Mouse (Mus musculus) stomach, embryonic 15.5 days (tissue): ENCODE data around the gene Taf13. TPM values are rescaled to one million over a fixed set of nuclear protein-coding genes. Genes with fewer than 3 reads are reported as not detected.
A peak's percentile ranks its signal among the peaks of the same experiment; 100 is the strongest.

Experiments
- ATAC-seq: fragments of 200-750 bp; cut with Nextera tagmentation; 2 replicates; pipeline ENCODE4 v1.8.0; 2017; ENCODE audit warnings: low read depth, moderate number of reproducible peaks, moderate TSS enrichment; ENCODE audit not compliant: insufficient read depth, low FRiP score
- H3K27ac ChIP-seq: fragments of 300-500 bp; sonication (generic); 2 replicates; pipeline ENCODE4 v1.5.1; 2015; ENCODE audit warnings: mild to moderate bottlenecking, inconsistent platforms
- H3K27me3 ChIP-seq: fragments of 300-500 bp; sonication (generic); replicated peaks from 2 replicates; pipeline ENCODE4 v1.6.1; 2015; ENCODE audit warnings: inconsistent platforms
- H3K36me3 ChIP-seq: fragments of 300-500 bp; sonication (generic); 2 replicates; pipeline ENCODE4 v1.6.1; 2015; ENCODE audit warnings: inconsistent platforms
- H3K4me1 ChIP-seq: fragments of 300-500 bp; sonication (generic); 2 replicates; pipeline ENCODE4 v1.6.1; 2015; ENCODE audit warnings: inconsistent platforms
- H3K4me2 ChIP-seq: fragments of 300-500 bp; sonication (generic); 2 replicates; pipeline ENCODE4 v1.6.1; 2015; ENCODE audit warnings: mild to moderate bottlenecking, inconsistent platforms
- H3K4me3 ChIP-seq: fragments of 300-500 bp; sonication (generic); replicated peaks from 2 replicates; pipeline ENCODE4 v1.5.1; 2015; ENCODE audit warnings: inconsistent platforms
- H3K9ac ChIP-seq: fragments of 300-500 bp; sonication (generic); 2 replicates; pipeline ENCODE4 v1.6.1; 2015; ENCODE audit warnings: inconsistent platforms
- H3K9me3 ChIP-seq: fragments of 300-500 bp; sonication (generic); 2 replicates; pipeline ENCODE4 v1.6.1; 2016; ENCODE audit warnings: inconsistent platforms
- WGBS: fragments of 180-500 bp; shearing (Covaris S2); methylation state at CpG from one replicate; pipeline ENCODE4 v1.1.7; 2015; 5-methylcytosine and 5-hydroxymethylcytosine counted together
- polyA plus RNA-seq: library from polyadenylated mRNA; unstranded; fragments of >200 nt; fragmentation: Nextera tagmentation; extraction: Ambion mirVana; gene quantifications from 2 replicates; pipeline ENCODE4 v1.2.1, GENCODE M21; 2015

Taf13 gene
- polyA plus RNA-seq, result 43.5 and 44.7 TPM in 2 replicates

GRCm38 (mm10) chr3:108571443-108572294 lies at the start of gene Taf13:
Gene Taf13, plus strand, starts transcription at chr3:108571698.
- Histone ChIP-seq H3K4me1 (peaks cover 6% of the 10 kb centered on the region; the same call in 1 of the 2 replicates), H3K36me3 (no peaks in the 10 kb centered on the region), H3K27me3 (no peaks in the 10 kb centered on the region), H3K4me3 (peak within 1 kb of the TSS; percentile 68), H3K27ac (peak within 1 kb of the TSS; percentile 64), H3K9me3 (no peaks in the 10 kb centered on the region), H3K4me2 (peak within 1 kb of the TSS; percentile 61), H3K9ac (peak within 1 kb of the TSS; percentile 76)
- 1% methylated on average over 42 of the region's 42 CpGs for WGBS
- ATAC-seq, result peak; percentile 99

GRCm38 (mm10) chr3:108523415-108523814 lies 48.1 kb upstream of the Taf13 start:
- WGBS, result 82% methylated on average over 4 of the region's 4 CpGs
- Histone ChIP-seq H3K27me3 (no peaks in the 10 kb centered on the region), H3K27ac (no peak overlapping the region), H3K9me3 (no peaks in the 10 kb centered on the region), H3K36me3 (no peaks in the 10 kb centered on the region), H3K4me2 (no peak overlapping the region), H3K4me3 (no peak overlapping the region), H3K4me1 (no peaks in the 10 kb centered on the region), H3K9ac (no peak overlapping the region)
- no peak for ATAC-seq

- H3K27ac ChIP-seq, result no peak overlapping the region
- H3K4me1 ChIP-seq, result no peaks in the 10 kb centered on the region
- WGBS, result 89% methylated on average over 8 of the region's 8 CpGs
- H3K36me3 ChIP-seq, result no peaks in the 10 kb centered on the region
- H3K9me3 ChIP-seq, result no peaks in the 10 kb centered on the region
- no peak overlapping the region for H3K9ac ChIP-seq
- H3K27me3 ChIP-seq, result no peaks in the 10 kb centered on the region
- H3K4me3 ChIP-seq, result no peak overlapping the region
- ATAC-seq, result no peak
- H3K4me2 ChIP-seq, result no peak overlapping the region
Measured at GRCm38 (mm10) chr3:108528489-108528888, 43.0 kb upstream of the Taf13 start.

GRCm38 (mm10) chr3:108533114-108533885 lies 38.2 kb upstream of the Taf13 start:
- no peaks in the 10 kb centered on the region for H3K36me3 ChIP-seq
- no peak overlapping the region for H3K4me2 ChIP-seq
- peaks cover 8% of the 10 kb centered on the region for H3K4me1 ChIP-seq
- ATAC-seq, result peak; percentile 75
- H3K27me3 ChIP-seq, result peaks cover 7% of the 10 kb centered on the region; the same call in 1 of the 2 replicates
- 52% methylated on average over 9 of the region's 9 CpGs for whole genome bisulfite sequencing
- peak overlapping the region; percentile 70 for H3K27ac ChIP-seq
- no peak overlapping the region for H3K4me3 ChIP-seq
- no peak overlapping the region for H3K9ac ChIP-seq
- H3K9me3 ChIP-seq, result no peaks in the 10 kb centered on the region

- no peak within 1 kb of the TSS for H3K9ac ChIP-seq
- H3K36me3 ChIP-seq, result no peaks in the 10 kb centered on the region
- 74% methylated on average over 6 of the region's 6 CpGs for WGBS
- peaks cover 8% of the 10 kb centered on the region for H3K4me1 ChIP-seq
- peak within 1 kb of the TSS; percentile 70 for H3K27ac ChIP-seq
- H3K27me3 ChIP-seq, result peaks cover 7% of the 10 kb centered on the region; the same call in 1 of the 2 replicates
- no peak within 1 kb of the TSS for H3K4me3 ChIP-seq
- no peak within 1 kb of the TSS for H3K4me2 ChIP-seq
- no peaks in the 10 kb centered on the region for H3K9me3 ChIP-seq
- no peak for ATAC-seq
Measured at GRCm38 (mm10) chr3:108533951-108534350, 37.5 kb upstream of the Taf13 start, which contains the start of gene 1700013F07Rik. Gene 1700013F07Rik, plus strand, starts transcription at chr3:108534150.

- WGBS, result 11% methylated on average over 15 of the region's 15 CpGs
- no peak overlapping the region for H3K9ac ChIP-seq
- H3K9me3 ChIP-seq, result no peaks in the 10 kb centered on the region
- no peak overlapping the region for H3K27ac ChIP-seq
- H3K4me2 ChIP-seq, result peak overlapping the region; percentile 69
- ATAC-seq, result no peak
- peak overlapping the region; percentile 38 for H3K4me3 ChIP-seq
- peaks cover 7% of the 10 kb centered on the region; the same call in 1 of the 2 replicates for H3K27me3 ChIP-seq
- peaks cover 8% of the 10 kb centered on the region for H3K4me1 ChIP-seq
- H3K36me3 ChIP-seq, result no peaks in the 10 kb centered on the region
Measured at GRCm38 (mm10) chr3:108535896-108536516, 35.5 kb upstream of the Taf13 start.

- Histone ChIP-seq H3K36me3 (no peaks in the 10 kb centered on the region), H3K9me3 (no peaks in the 10 kb centered on the region), H3K4me2 (peak within 1 kb of the TSS; percentile 69), H3K27ac (no peak within 1 kb of the TSS), H3K4me1 (peaks cover 8% of the 10 kb centered on the region), H3K27me3 (peaks cover 7% of the 10 kb centered on the region; the same call in 1 of the 2 replicates), H3K9ac (no peak within 1 kb of the TSS), H3K4me3 (peak within 1 kb of the TSS; percentile 38)
- ATAC-seq, result peak; percentile 72; the same call in 1 of the 2 replicates
- WGBS, result under 1% methylated on average over 34 of the region's 35 CpGs
Measured at GRCm38 (mm10) chr3:108536517-108537260, 34.8 kb upstream of the Taf13 start, which contains the start of gene 5330417C22Rik. Gene 5330417C22Rik, minus strand, starts transcription at chr3:108536536.

GRCm38 (mm10) chr3:108537303-108537702 lies 34.2 kb upstream of the Taf13 start:
- WGBS, result 3% methylated on average over 17 of the region's 17 CpGs
- Histone ChIP-seq H3K4me2 (peak overlapping the region; percentile 57), H3K4me1 (peaks cover 8% of the 10 kb centered on the region), H3K9me3 (no peaks in the 10 kb centered on the region), H3K4me3 (peak overlapping the region; percentile 19), H3K36me3 (no peaks in the 10 kb centered on the region), H3K27me3 (peaks cover 7% of the 10 kb centered on the region; the same call in 1 of the 2 replicates), H3K27ac (no peak overlapping the region), H3K9ac (no peak overlapping the region)
- no peak; the same call in 1 of the 2 replicates for ATAC-seq

GRCm38 (mm10) chr3:108542299-108542698 lies 29.2 kb upstream of the Taf13 start:
- H3K27me3 ChIP-seq, result no peaks in the 10 kb centered on the region
- no peaks in the 10 kb centered on the region for H3K36me3 ChIP-seq
- no peak overlapping the region for H3K4me2 ChIP-seq
- H3K27ac ChIP-seq, result no peak overlapping the region
- no peak for ATAC-seq
- H3K9me3 ChIP-seq, result no peaks in the 10 kb centered on the region
- 82% methylated on average over 11 of the region's 11 CpGs for WGBS
- H3K9ac ChIP-seq, result no peak overlapping the region
- no peak overlapping the region for H3K4me3 ChIP-seq
- peaks cover 3% of the 10 kb centered on the region; the same call in 1 of the 2 replicates for H3K4me1 ChIP-seq

- H3K4me1 ChIP-seq, result peaks cover 4% of the 10 kb centered on the region; the same call in 1 of the 2 replicates
- H3K4me3 ChIP-seq, result peak overlapping the region; percentile 89
- H3K4me2 ChIP-seq, result peak overlapping the region; percentile 77
- peak overlapping the region; percentile 99 for H3K9ac ChIP-seq
- under 1% methylated on average over 26 of the region's 42 CpGs for WGBS
- peak overlapping the region; percentile 89 for H3K27ac ChIP-seq
- no peaks in the 10 kb centered on the region for H3K9me3 ChIP-seq
- no peaks in the 10 kb centered on the region for H3K27me3 ChIP-seq
- peak; percentile 68; the same call in 1 of the 2 replicates for ATAC-seq
- peaks cover 19% of the 10 kb centered on the region for H3K36me3 ChIP-seq
Measured at GRCm38 (mm10) chr3:108554111-108554561, 17.4 kb upstream of the Taf13 start.
